Mouse (Mus musculus) mature B cell (primary cell): ENCODE measurements around the gene Nr2e3.
"Not testable (repeated sequence)": the region's sequence is repeated elsewhere in the genome, so short reads cannot be mapped to it uniquely, and the experiment has no call there.

ENCODE experiments used
- in situ Hi-C: fragments of 300-500 bp; cut with MboI; formaldehyde crosslinking; loops from 2 replicates; pipeline ENCODE4 v1.14.3; 2019

The Nr2e3 gene

DNA sequence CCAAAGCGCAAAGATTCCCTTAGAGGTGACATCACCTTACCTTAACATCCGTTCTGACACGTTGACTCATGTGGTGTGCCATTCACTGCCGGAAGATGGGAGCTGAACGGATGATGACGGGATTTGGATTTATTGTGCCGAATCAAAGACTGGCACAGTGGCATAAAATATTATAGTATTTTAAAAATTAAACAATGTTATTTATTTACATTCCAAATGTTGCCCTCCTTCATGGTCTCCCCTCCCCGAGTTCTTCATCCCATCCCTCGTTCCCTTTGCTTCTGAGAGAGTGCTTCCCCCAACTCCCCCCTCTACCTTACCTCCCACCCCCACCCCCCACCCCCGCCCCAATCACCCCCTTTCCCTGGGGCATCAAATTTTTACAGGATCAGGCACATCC lies at the start of gene Nr2e3:
Nr2e3 (minus strand) TSS at position 101 of the 400 bp plus-strand sequence.
- in situ Hi-C loops: no loop called here

- in situ Hi-C loops: no loop called here
Observed at GRCm38 (mm10) chr9:60008936-60009335, 48.5 kb upstream of the Nr2e3 start.

GRCm38 (mm10) chr9:60002323-60002722 lies 41.9 kb upstream of the Nr2e3 start:
- in situ Hi-C loops: no loop called here

DNA sequence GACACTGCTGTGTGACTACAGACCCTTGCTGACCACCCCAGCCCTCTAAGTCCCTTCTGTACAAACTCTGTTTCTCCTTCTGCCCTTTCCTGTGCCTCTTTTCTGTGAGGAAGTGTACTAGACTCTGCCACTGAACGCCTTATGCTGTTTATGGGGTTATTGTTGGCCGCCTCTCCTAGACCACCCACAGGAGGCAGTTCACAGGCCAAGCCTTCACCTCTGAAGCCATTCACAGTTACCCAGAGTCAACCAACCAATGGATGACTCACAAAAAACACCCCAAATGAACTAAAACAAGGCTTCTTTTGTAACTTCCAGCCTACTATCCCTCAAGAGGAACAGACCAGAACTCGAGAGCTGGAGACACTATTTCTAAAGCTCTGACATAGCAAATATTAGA lies 41.0 kb upstream of the Nr2e3 start:
- in situ Hi-C loops: no loop called here

- in situ Hi-C loops: no loop called here
Observed at GRCm38 (mm10) chr9:59997725-59998124, 37.3 kb upstream of the Nr2e3 start.

GRCm38 (mm10) chr9:59991407-59991806 lies 30.9 kb upstream of the Nr2e3 start:
- in situ Hi-C loops: no loop called here

GRCm38 (mm10) chr9:59989864-59990263 lies 29.4 kb upstream of the Nr2e3 start:
- in situ Hi-C loops: loop anchor here (10.0 kb wide), 1 partner anchor 275 kb away; no protein-coding TSS in a partner anchor

DNA sequence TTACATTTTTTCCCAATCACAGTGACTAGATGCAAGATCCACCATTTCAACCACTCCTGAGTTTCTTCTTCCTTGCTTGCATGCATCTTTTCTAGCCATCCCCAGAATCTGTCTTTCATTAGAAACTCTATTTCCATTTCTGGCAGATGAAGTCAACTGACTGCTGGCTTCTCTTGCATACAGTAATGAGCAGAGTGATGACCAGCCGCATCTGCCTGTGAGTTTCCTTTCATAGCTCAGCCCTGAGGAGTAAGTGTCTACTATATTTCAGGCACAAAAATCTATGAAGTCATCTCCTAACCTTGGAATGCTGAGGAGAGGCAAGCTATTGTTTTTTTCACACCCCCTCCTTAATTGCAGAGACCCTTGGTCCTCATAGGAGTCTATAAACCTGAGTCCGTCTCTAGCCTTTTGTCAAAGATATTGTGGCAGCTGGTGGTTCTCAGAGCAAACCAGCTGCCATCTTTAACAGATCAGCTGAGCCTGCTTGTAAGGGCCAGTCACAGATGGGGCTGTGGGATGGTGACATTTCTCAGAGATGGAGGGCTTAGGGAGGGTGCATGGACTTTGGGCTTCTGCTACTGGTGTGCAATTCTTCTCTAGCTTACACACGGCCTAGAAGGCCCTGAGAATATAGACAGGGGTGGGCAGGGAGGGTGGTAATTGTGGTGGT lies 25.6 kb upstream of the Nr2e3 start:
- in situ Hi-C loops: loop anchor here (10.0 kb wide), 1 partner anchor 271 kb away; no protein-coding TSS in a partner anchor

DNA sequence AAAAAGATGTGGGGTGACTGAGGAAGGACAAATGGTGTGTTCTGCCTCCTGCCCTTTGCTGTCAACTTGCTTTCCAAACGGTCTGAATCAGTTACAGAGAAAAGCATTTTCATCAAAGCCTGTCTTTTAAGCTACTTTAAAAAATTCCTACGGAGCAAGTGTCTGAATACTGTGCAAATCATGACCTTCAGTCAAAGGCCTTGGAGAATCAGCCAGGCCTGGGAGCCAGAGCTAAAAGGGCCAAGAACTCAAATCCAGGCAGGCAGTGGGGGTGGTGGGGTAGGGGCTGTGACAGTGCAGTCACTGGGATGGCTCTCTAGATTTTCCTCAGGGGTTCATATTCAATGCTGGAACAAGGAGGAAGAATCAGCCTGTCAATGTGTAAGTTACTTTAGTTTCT lies 20.7 kb upstream of the Nr2e3 start:
- in situ Hi-C loops: loop anchor here (10.0 kb wide), 1 partner anchor 266 kb away; no protein-coding TSS in a partner anchor

DNA sequence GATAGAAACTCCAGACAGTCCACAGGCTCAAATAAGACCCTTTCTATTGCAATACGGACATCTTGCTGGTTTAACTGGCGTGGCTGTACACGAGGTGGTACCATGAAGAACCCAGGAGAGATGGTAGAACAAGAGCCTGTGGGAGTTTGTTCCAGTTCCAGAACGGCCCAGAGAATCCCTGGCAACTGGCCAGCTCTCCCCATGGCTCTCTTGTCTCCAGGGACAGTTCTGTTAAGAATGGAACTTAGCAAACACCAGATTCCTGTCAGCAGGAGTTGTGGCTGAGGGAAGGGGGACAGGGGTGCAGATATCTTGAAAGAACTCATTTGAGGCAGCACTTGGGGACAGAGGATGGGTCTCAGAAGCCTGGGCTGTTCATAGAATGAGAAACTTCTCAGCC lies 10.8 kb upstream of the Nr2e3 start:
- in situ Hi-C loops: no loop called here

GRCm38 (mm10) chr9:59969383-59969782 lies 8.9 kb upstream of the Nr2e3 start:
- in situ Hi-C loops: no loop called here

DNA sequence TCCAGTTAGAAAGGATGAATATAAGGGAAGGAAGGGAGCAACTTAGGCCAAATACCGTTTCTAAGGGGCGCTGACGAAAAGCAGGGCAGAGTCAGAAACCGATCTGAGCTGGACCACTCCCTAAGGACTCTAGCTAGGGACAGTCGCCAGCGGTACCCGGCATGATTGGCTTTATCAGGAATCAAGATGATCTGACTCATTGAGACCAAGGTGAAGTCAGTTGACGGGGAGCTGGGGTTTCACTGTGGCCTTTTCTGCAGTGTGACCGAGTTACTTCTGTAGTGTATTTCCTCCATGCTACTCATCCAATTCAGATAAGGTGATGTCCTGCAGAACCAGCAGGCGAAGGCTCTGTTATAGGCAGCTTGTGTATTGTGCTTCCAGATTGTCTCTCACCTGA lies 4.6 kb upstream of the Nr2e3 start:
- in situ Hi-C loops: no loop called here

DNA sequence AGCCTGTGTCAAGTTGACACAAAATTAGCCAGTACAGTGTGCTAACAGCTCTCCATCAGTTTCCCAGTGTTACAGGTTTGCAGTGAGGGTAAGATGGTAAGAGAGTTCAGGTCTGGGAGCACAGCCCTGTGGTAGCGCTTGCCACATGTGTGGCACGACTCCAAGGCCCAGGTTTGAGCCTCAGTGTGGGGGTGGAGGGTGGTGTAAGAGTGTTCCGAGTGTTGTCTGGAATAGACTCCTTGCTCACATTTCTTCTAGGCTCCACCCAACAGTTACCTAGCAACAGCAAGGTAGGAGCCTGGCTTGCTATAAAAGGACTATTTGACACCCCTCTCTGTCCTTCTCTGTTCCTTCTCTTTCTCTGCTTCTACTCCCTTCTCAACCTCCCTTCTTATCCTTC lies 3.9 kb upstream of the Nr2e3 start:
- in situ Hi-C loops: no loop called here

GRCm38 (mm10) chr9:59961201-59961955 lies 919 bp upstream of the Nr2e3 start:
- in situ Hi-C loops: no loop called here

GRCm38 (mm10) chr9:59959276-59959675 lies 1.2 kb downstream of the Nr2e3 start:
- in situ Hi-C loops: no loop called here

- in situ Hi-C loops: not testable (repeated sequence)
Observed at GRCm38 (mm10) chr9:59958115-59958514, 2.3 kb downstream of the Nr2e3 start.

DNA sequence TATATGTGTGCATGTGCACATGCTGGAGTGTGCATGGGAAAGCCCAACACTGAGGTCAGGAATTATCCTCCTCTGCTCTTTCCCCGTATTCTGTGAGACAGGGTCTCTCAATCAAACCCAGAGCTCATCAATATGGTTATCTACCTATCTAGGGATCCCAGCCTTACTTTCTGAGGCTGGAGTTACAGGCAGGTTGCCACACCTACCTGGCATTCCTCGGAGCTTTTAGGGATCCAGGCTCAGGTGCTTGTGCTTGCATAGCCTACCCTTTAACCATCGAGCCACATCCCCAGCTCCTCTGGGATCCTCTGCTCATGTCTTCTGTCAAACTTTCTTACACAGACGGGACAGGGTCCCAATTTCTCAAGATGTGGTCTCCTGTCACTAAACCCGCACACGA lies 4.0 kb downstream of the Nr2e3 start:
- in situ Hi-C loops: no loop called here

GRCm38 (mm10) chr9:59955692-59956091 lies 4.8 kb downstream of the Nr2e3 start:
- in situ Hi-C loops: no loop called here

GRCm38 (mm10) chr9:59955199-59955598 lies 5.3 kb downstream of the Nr2e3 start:
- in situ Hi-C loops: no loop called here

DNA sequence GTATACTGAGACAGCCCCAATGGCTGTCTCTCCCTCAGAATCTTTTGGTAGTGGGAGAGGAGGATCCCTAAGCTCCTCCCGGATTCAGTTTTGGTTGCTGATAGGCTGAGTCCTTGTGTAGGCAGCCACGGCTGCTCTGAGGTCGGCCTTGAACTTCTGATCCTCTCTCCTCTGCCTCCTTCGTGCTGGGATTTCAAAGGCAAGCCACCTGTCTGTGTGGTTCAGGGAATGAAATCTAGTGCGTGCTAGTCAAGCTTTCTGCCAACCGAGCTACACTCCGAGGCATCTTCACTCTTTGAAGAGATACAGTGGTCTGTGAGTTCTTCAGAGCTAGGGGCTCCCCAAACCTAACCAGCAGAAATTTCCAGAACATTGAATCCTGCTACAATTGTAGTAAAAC lies 6.9 kb downstream of the Nr2e3 start:
- in situ Hi-C loops: no loop called here

GRCm38 (mm10) chr9:59952515-59953070 lies 7.9 kb downstream of the Nr2e3 start:
- in situ Hi-C loops: no loop called here

DNA sequence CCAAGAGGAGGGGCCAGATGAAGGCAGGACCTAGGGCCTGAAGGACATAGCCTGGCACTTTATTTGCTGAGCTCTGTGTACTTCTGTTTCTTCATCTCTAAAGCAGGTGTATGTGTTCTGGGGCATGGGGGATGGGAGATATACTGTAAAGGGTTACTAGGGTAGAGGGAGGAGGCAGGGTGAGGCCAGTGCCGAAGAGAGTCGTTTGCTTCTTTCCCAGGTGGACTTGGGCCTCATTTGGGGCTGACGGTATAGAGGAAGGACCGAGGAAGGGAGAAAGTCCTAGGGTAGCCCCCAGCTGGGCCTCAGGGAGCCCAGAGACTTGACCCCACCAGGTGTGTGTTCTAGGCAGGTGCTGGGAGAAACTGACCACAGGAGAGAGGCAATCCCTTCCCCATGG lies 8.5 kb downstream of the Nr2e3 start:
- in situ Hi-C loops: no loop called here
